Mouse (Mus musculus) E14TG2a.4 (cell line): ENCODE results near the gene Sri.

ENCODE experiments used
- H3K27me3 ChIP-seq: 2 replicates; pipeline ENCODE4 v1.6.1; 2014; ENCODE audit warnings: low read length, control low read depth; ENCODE audit not compliant: insufficient read depth
- H3K36me3 ChIP-seq: 2 replicates; pipeline ENCODE4 v1.6.1; 2014; ENCODE audit warnings: low read length, control low read depth; ENCODE audit not compliant: insufficient read depth
- H3K4me1 ChIP-seq: replicated peaks from 2 replicates; pipeline ENCODE4 v1.6.1; 2014; ENCODE audit warnings: low read depth, low read length, control low read depth
- H3K4me3 ChIP-seq: replicated peaks from 2 replicates; pipeline ENCODE4 v1.5.1; 2014; ENCODE audit warnings: mild to moderate bottlenecking, low read length
- H3K9me3 ChIP-seq: 2 replicates; pipeline ENCODE4 v1.6.1; 2014; ENCODE audit warnings: low read length, control low read depth
- CTCF ChIP-seq: conservative IDR thresholded peaks from 2 replicates; pipeline ENCODE4 v1.5.1; 2014; ENCODE audit warnings: low read length
- NANOG ChIP-seq: IDR thresholded peaks from 2 replicates; pipeline ENCODE4 v1.6.1; 2014; ENCODE audit warnings: borderline replicate concordance, low read length, mixed read lengths
- POU5F1 ChIP-seq: IDR thresholded peaks from 2 replicates; pipeline ENCODE4 v1.6.1; 2014; ENCODE audit warnings: low read length, borderline replicate concordance

Gene Sri

GRCm38 (mm10) chr5:8082800-8083509 lies 37.1 kb downstream of the Sri start:
- Histone ChIP-seq H3K27me3 (no peaks in the 10 kb centered on the region), H3K9me3 (no peaks in the 10 kb centered on the region), H3K36me3 (no peaks in the 10 kb centered on the region), H3K4me3 (no peak overlapping the region), H3K4me1 (no peaks in the 10 kb centered on the region)
- TF ChIP-seq CTCF (no peak), POU5F1 (no peak), NANOG (no peak)

GRCm38 (mm10) chr5:8085661-8086060 lies 39.8 kb downstream of the Sri start:
- H3K36me3 ChIP-seq, result no peaks in the 10 kb centered on the region
- H3K4me3 ChIP-seq, result no peak overlapping the region
- H3K4me1 ChIP-seq, result no peaks in the 10 kb centered on the region
- no peaks in the 10 kb centered on the region for H3K9me3 ChIP-seq
- no peaks in the 10 kb centered on the region for H3K27me3 ChIP-seq
- TF ChIP-seq POU5F1 (no peak), NANOG (no peak), CTCF (no peak)

GRCm38 (mm10) chr5:8088147-8088546 lies 42.3 kb downstream of the Sri start:
- Histone ChIP-seq H3K4me1 (no peaks in the 10 kb centered on the region), H3K4me3 (no peak overlapping the region), H3K9me3 (no peaks in the 10 kb centered on the region), H3K36me3 (no peaks in the 10 kb centered on the region), H3K27me3 (no peaks in the 10 kb centered on the region)
- TF ChIP-seq POU5F1 (no peak), NANOG (no peak), CTCF (no peak)

- H3K27me3 ChIP-seq, result no peaks in the 10 kb centered on the region
- H3K9me3 ChIP-seq, result no peaks in the 10 kb centered on the region
- no peaks in the 10 kb centered on the region for H3K4me1 ChIP-seq
- no peaks in the 10 kb centered on the region for H3K36me3 ChIP-seq
- TF ChIP-seq NANOG (no peak), POU5F1 (no peak), CTCF (no peak)
- no peak overlapping the region for H3K4me3 ChIP-seq
Measured at GRCm38 (mm10) chr5:8094921-8095320, 49.0 kb downstream of the Sri start.

GRCm38 (mm10) chr5:8095689-8096088 lies 49.8 kb downstream of the Sri start:
- Histone ChIP-seq H3K4me3 (no peak overlapping the region), H3K9me3 (no peaks in the 10 kb centered on the region), H3K27me3 (no peaks in the 10 kb centered on the region), H3K4me1 (no peaks in the 10 kb centered on the region), H3K36me3 (no peaks in the 10 kb centered on the region)
- no peak for TF ChIP-seq CTCF
- TF ChIP-seq NANOG, result no peak

GRCm38 (mm10) chr5:8111691-8112090 lies 65.8 kb downstream of the Sri start:
- H3K4me1 ChIP-seq, result no peaks in the 10 kb centered on the region
- H3K4me3 ChIP-seq, result no peak overlapping the region
- no peaks in the 10 kb centered on the region for H3K27me3 ChIP-seq
- H3K9me3 ChIP-seq, result no peaks in the 10 kb centered on the region
- no peaks in the 10 kb centered on the region for H3K36me3 ChIP-seq
- TF ChIP-seq CTCF, result no peak
- TF ChIP-seq POU5F1, result no peak
- no peak for TF ChIP-seq NANOG

GRCm38 (mm10) chr5:8112246-8112645 lies 66.4 kb downstream of the Sri start:
- H3K27me3 ChIP-seq, result no peaks in the 10 kb centered on the region
- TF ChIP-seq NANOG (no peak), CTCF (no peak), POU5F1 (no peak)

GRCm38 (mm10) chr5:8116561-8117168 lies 70.8 kb downstream of the Sri start:
- H3K27me3 ChIP-seq, result no peaks in the 10 kb centered on the region

More at GRCm38 (mm10) chr5:8112246-8112645, 66.4 kb downstream of the Sri start:
- Histone ChIP-seq H3K9me3 (no peaks in the 10 kb centered on the region), H3K4me3 (no peak overlapping the region), H3K4me1 (no peaks in the 10 kb centered on the region), H3K36me3 (no peaks in the 10 kb centered on the region)

More at GRCm38 (mm10) chr5:8116561-8117168, 70.8 kb downstream of the Sri start:
- no peaks in the 10 kb centered on the region for H3K9me3 ChIP-seq
- H3K36me3 ChIP-seq, result no peaks in the 10 kb centered on the region
- H3K4me3 ChIP-seq, result no peak overlapping the region
- H3K4me1 ChIP-seq, result no peaks in the 10 kb centered on the region
- TF ChIP-seq NANOG (no peak), CTCF (no peak), POU5F1 (no peak)
